Mouse (Mus musculus): ENCODE measurements at regions not wholly inside any gene's neighbourhood (a gene's known extent, or its start where the extent isn't known, plus 50 kb on each side); places are given as distances from the start of the nearest gene placed in this dataset.

- no peak for DNase-seq
- intact Hi-C loops (cut with DNase I): no loop called here
These were observed 507.5 kb downstream of the Slc4a3 start for GRCm38 (mm10) chr1:76053378-76054171.

GRCm38 (mm10) chr1:76065783-76066182 lies 519.7 kb downstream of the Slc4a3 start:
- no peak for DNase-seq
- intact Hi-C loops (cut with DNase I): no loop called here

- intact Hi-C loops (cut with DNase I): no loop called here
- no peak for DNase-seq
These were observed 524.8 kb downstream of the Slc4a3 start for GRCm38 (mm10) chr1:76070831-76071321.

- no peak for DNase-seq
- intact Hi-C loops (cut with DNase I): no loop called here
These were observed 529.1 kb downstream of the Slc4a3 start for GRCm38 (mm10) chr1:76075213-76075612.

GRCm38 (mm10) chr1:76075685-76076455 lies 529.8 kb downstream of the Slc4a3 start:
- intact Hi-C loops (cut with DNase I): no loop called here
- no peak for DNase-seq

- no peak for DNase-seq
- intact Hi-C loops (cut with DNase I): no loop called here
These were observed 534.2 kb downstream of the Slc4a3 start for GRCm38 (mm10) chr1:76080241-76080640.

GRCm38 (mm10) chr1:76081700-76082099 lies 535.6 kb downstream of the Slc4a3 start:
- intact Hi-C loops (cut with DNase I): no loop called here

GRCm38 (mm10) chr1:76083273-76084036 lies 537.4 kb downstream of the Slc4a3 start:
- intact Hi-C loops (cut with DNase I): no loop called here
- no peak for DNase-seq

More at GRCm38 (mm10) chr1:76081700-76082099, 535.6 kb downstream of the Slc4a3 start:
- DNase-seq: no peak

GRCm38 (mm10) chr1:76091031-76091430 lies 545.0 kb downstream of the Slc4a3 start:
- intact Hi-C loops (cut with DNase I): no loop called here
- no peak for DNase-seq

GRCm38 (mm10) chr1:76113281-76113680 lies 567.2 kb downstream of the Slc4a3 start:
- intact Hi-C loops (cut with DNase I): no loop called here
- peak in 1 of 2 experiments; percentile 29 for DNase-seq

- DNase-seq: no peak
- intact Hi-C loops (cut with DNase I): no loop called here
These were observed 574.8 kb downstream of the Slc4a3 start for GRCm38 (mm10) chr1:76120840-76121239.

- DNase-seq: no peak
- intact Hi-C loops (cut with DNase I): no loop called here
These were observed 584.3 kb downstream of the Slc4a3 start for GRCm38 (mm10) chr1:76130353-76130752.

GRCm38 (mm10) chr1:76136810-76137209 lies 590.7 kb downstream of the Slc4a3 start:
- no peak for DNase-seq
- intact Hi-C loops (cut with DNase I): no loop called here

GRCm38 (mm10) chr1:76137701-76138100 lies 591.6 kb downstream of the Slc4a3 start:
- intact Hi-C loops (cut with DNase I): no loop called here
- DNase-seq: no peak

GRCm38 (mm10) chr1:76143516-76143915 lies 597.5 kb downstream of the Slc4a3 start:
- no peak for DNase-seq
- intact Hi-C loops (cut with DNase I): no loop called here

- DNase-seq: no peak
- intact Hi-C loops (cut with DNase I): no loop called here
These were observed 602.9 kb downstream of the Slc4a3 start for GRCm38 (mm10) chr1:76148963-76149362.

- DNase-seq: no peak
- intact Hi-C loops (cut with DNase I): no loop called here
These were observed 610.2 kb downstream of the Slc4a3 start for GRCm38 (mm10) chr1:76156291-76156690.

GRCm38 (mm10) chr1:76167486-76167885 lies 621.4 kb downstream of the Slc4a3 start:
- intact Hi-C loops (cut with DNase I): no loop called here
- no peak for DNase-seq

- intact Hi-C loops (cut with DNase I): no loop called here
- DNase-seq: no peak
These were observed 635.1 kb downstream of the Slc4a3 start for GRCm38 (mm10) chr1:76181181-76181580.

GRCm38 (mm10) chr1:76194844-76195243 lies 648.8 kb downstream of the Slc4a3 start:
- no peak for DNase-seq
- intact Hi-C loops (cut with DNase I): no loop called here

GRCm38 (mm10) chr1:76197651-76198050 lies 651.6 kb downstream of the Slc4a3 start:
- DNase-seq: no peak
- intact Hi-C loops (cut with DNase I): no loop called here

Measured in gastrocnemius, postnatal 36 days (tissue).